Mouse (Mus musculus): ENCODE data around the gene Adgrg5.
A peak's percentile ranks its signal among the peaks of the same experiment; 100 is the strongest.

DNA sequence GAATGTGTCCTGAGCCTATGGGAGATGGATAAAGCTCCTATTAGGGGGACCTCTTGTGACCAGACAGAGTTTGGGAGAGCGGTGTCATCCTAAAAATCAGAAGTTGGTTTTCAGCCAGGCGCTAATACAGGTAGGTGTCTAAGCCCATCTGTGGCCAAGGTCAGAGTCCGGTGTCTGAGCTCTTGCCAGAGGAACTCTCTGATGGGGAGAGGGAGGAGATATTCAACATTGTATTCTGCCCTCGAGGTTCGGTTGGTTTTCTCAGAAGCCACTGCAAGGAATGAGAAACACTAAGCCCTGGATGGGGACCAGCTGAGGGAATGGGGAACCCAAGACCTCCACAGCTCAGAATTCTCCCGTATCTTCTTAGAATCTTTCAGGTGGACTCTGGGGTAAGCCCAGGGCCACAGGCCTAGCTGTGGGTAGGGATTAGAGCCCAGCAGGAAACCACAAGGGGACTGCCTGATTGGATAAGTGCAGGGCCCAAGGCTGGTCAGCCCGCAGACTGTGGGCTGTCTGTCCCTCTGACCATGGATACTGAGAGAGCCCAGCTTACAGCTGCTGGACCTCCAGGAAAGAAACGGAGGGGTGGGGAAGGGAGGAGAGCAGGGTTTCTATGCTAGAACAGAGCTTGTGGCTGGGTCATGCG is 7.1 kb upstream of the Adgrg5 start:
- TF ChIP-seq CTCF (IDR thresholded peaks at IDR 0.05; ENCODE audit: low read depth, low read length) (no peak), GATA1 (IDR thresholded peaks at IDR 0.05; ENCODE audit: borderline replicate concordance, low read length) (no peak), TAL1 (conservative IDR thresholded peaks at IDR 0.05; ENCODE audit: low read depth, low read length) (peak; percentile 53)
